Mouse (Mus musculus): ENCODE measurements at regions not wholly inside any gene's neighbourhood (a gene's known extent, or its start where the extent isn't known, plus 50 kb on each side); places are given as distances from the start of the nearest gene placed in this dataset.

- ChIA-PET POLR2A (interaction anchor here in 1 of 4 experiments (1.5 kb wide), 1 partner anchor 9 kb away, joined by 3 read pairs; no protein-coding TSS in a partner anchor), CTCF (no interaction called here)
These were observed 69.1 kb upstream of the Slc22a12 start for GRCm38 (mm10) chr19:6611921-6612320.

GRCm38 (mm10) chr19:6610715-6611114, 67.9 kb upstream of the Slc22a12 start:
- POLR2A ChIA-PET: interaction anchor here in 2 of 4 experiments (1.8 to 2.0 kb wide), 2 partner anchors 9 to 19 kb away, joined by 3 to 6 read pairs; no protein-coding TSS in a partner anchor
- CTCF ChIA-PET: interaction anchor here in 1 of 4 experiments (1.0 kb wide), 1 partner anchor 12 kb away, joined by 3 read pairs; no protein-coding TSS in a partner anchor

GRCm38 (mm10) chr19:6610051-6610450, 67.2 kb upstream of the Slc22a12 start:
- ChIA-PET CTCF (interaction anchor here in 1 of 4 experiments (0.9 to 1.2 kb wide), 3 partner anchors 9 to 158 kb away, joined by 3 to 4 read pairs (median 3); no protein-coding TSS in a partner anchor), POLR2A (interaction anchor here in 3 of 4 experiments (0.7 to 2.0 kb wide), 7 partner anchors 9 to 115 kb away, joined by 3 to 6 read pairs (median 3); no protein-coding TSS in a partner anchor)

GRCm38 (mm10) chr19:6607501-6607900, 64.7 kb upstream of the Slc22a12 start:
- POLR2A ChIA-PET: interaction anchor here in 2 of 4 experiments (0.6 to 2.1 kb wide), 5 partner anchors 38 to 381 kb away, joined by 3 to 4 read pairs (median 4); no protein-coding TSS in a partner anchor

GRCm38 (mm10) chr19:6606667-6607066, 63.8 kb upstream of the Slc22a12 start:
- CTCF ChIA-PET: interaction anchor here in 3 of 4 experiments (0.6 to 2.2 kb wide), 11 partner anchors 8 to 772 kb away, joined by 3 to 8 read pairs (median 5); no protein-coding TSS in a partner anchor
- POLR2A ChIA-PET: interaction anchor here in 1 of 4 experiments (1.0 to 1.6 kb wide), 2 partner anchors 23 to 39 kb away, joined by 3 to 4 read pairs; no protein-coding TSS in a partner anchor

More at GRCm38 (mm10) chr19:6607501-6607900, 64.7 kb upstream of the Slc22a12 start:
- CTCF ChIA-PET: interaction anchor here (0.5 to 2.2 kb wide), 29 partner anchors 9 to 599 kb away, joined by 3 to 10 read pairs (median 4); partner anchors contain the start of gene Esrra (in 1 of the 4)

GRCm38 (mm10) chr19:6604702-6605101, 61.9 kb upstream of the Slc22a12 start:
- ChIA-PET POLR2A (no interaction called here), CTCF (interaction anchor here in 3 of 4 experiments (0.7 to 1.7 kb wide), 6 partner anchors 25 to 579 kb away, joined by 3 to 6 read pairs (median 3); no protein-coding TSS in a partner anchor)

GRCm38 (mm10) chr19:6600873-6601530, 58.2 kb upstream of the Slc22a12 start:
- ChIA-PET POLR2A (interaction anchor here in 3 of 4 experiments (0.6 to 2.4 kb wide), 12 partner anchors 10 to 321 kb away, joined by 3 to 6 read pairs (median 4); partner anchors contain the start of gene Esrra (in 1 of the 3)), CTCF (interaction anchor here (0.6 to 1.9 kb wide), 17 partner anchors 9 to 544 kb away, joined by 3 to 10 read pairs (median 3); no protein-coding TSS in a partner anchor)

GRCm38 (mm10) chr19:6599281-6599680, 56.4 kb upstream of the Slc22a12 start:
- ChIA-PET CTCF (interaction anchor here (0.6 to 1.7 kb wide), 13 partner anchors 8 to 337 kb away, joined by 3 to 8 read pairs (median 4); no protein-coding TSS in a partner anchor), POLR2A (interaction anchor here in 1 of 4 experiments (1.1 to 1.8 kb wide), 3 partner anchors 10 to 126 kb away, joined by 3 to 6 read pairs (median 4); no protein-coding TSS in a partner anchor)

- ChIA-PET POLR2A (interaction anchor here in 3 of 4 experiments (0.5 to 1.9 kb wide), 9 partner anchors 12 to 795 kb away, joined by 3 to 7 read pairs (median 3); no protein-coding TSS in a partner anchor), CTCF (interaction anchor here (0.6 to 1.9 kb wide), 23 partner anchors 9 to 324 kb away, joined by 3 to 8 read pairs (median 3); no protein-coding TSS in a partner anchor)
These were observed 55.4 kb upstream of the Slc22a12 start for GRCm38 (mm10) chr19:6598186-6598585.

GRCm38 (mm10) chr19:6595801-6596200, 53.0 kb upstream of the Slc22a12 start:
- CTCF ChIA-PET: interaction anchor here in 1 of 4 experiments (1.2 to 1.5 kb wide), 4 partner anchors 83 to 219 kb away, joined by 3 read pairs; no protein-coding TSS in a partner anchor
- POLR2A ChIA-PET: interaction anchor here in 1 of 4 experiments (1.4 to 2.9 kb wide), 2 partner anchors 11 to 34 kb away, joined by 5 to 7 read pairs; no protein-coding TSS in a partner anchor
